Mouse (Mus musculus) forebrain, postnatal 0 days (tissue): ENCODE measurements at regions not wholly inside any gene's neighbourhood (a gene's known extent, or its start where the extent isn't known, plus 50 kb on each side); places are given as distances from the start of the nearest gene placed in this dataset.

ENCODE experiments used
- ATAC-seq: fragments of 200-750 bp; cut with Nextera tagmentation; 2 replicates; pipeline ENCODE4 v1.8.0; 2017; ENCODE audit warnings: mild to moderate bottlenecking, moderate library complexity
- DNase-seq: peaks from one replicate; pipeline ENCODE4 v3.0.0-alpha.2; 2015
- H3K27ac ChIP-seq: fragments of 300-500 bp; sonication (generic); 2 replicates; pipeline ENCODE4 v1.5.1; 2014; ENCODE audit warnings: low read depth, mild to moderate bottlenecking, antibody characterized with exemption, low read length, moderate library complexity, mixed read lengths
- H3K27me3 ChIP-seq: fragments of 300-500 bp; sonication (generic); 2 replicates; pipeline ENCODE4 v1.6.1; 2014; ENCODE audit warnings: mild to moderate bottlenecking, low read length, mixed read lengths; ENCODE audit not compliant: insufficient read depth
- H3K36me3 ChIP-seq: fragments of 300-500 bp; sonication (generic); 2 replicates; pipeline ENCODE4 v1.6.1; 2014; ENCODE audit warnings: mild to moderate bottlenecking, moderate library complexity; ENCODE audit not compliant: insufficient read depth
- H3K4me1 ChIP-seq: fragments of 300-500 bp; sonication (generic); 2 replicates; pipeline ENCODE4 v1.6.1; 2014; ENCODE audit warnings: antibody characterized with exemption; ENCODE audit not compliant: insufficient read depth
- H3K4me2 ChIP-seq: fragments of 300-500 bp; sonication (generic); 2 replicates; pipeline ENCODE4 v1.6.1; 2014; ENCODE audit warnings: low read depth, mild to moderate bottlenecking, moderate library complexity
- H3K4me3 ChIP-seq: fragments of 300-500 bp; sonication (generic); 2 replicates; pipeline ENCODE4 v1.5.1; 2014; ENCODE audit warnings: low read depth, low read length, mixed read lengths
- H3K9ac ChIP-seq: fragments of 300-500 bp; sonication (generic); 2 replicates; pipeline ENCODE4 v1.6.1; 2014; ENCODE audit warnings: mild to moderate bottlenecking
- H3K9me3 ChIP-seq: fragments of 300-500 bp; sonication (generic); 2 replicates; pipeline ENCODE4 v1.6.1; 2016; ENCODE audit warnings: low read length
- CTCF ChIP-seq: sonication (generic); IDR thresholded peaks from 2 replicates; pipeline ENCODE4 v1.5.1; 2016; ENCODE audit warnings: antibody characterized with exemption, control low read depth, low read depth
- WGBS: fragments of 180-500 bp; shearing (Covaris S2); extraction: QIAGEN DNeasy Blood & Tissue Kit; methylation state at CpG from one replicate; pipeline ENCODE4 v1.1.7; 2014; 5-methylcytosine and 5-hydroxymethylcytosine counted together

GRCm38 (mm10) chr7:123747986-123748385 is 234.7 kb upstream of the Hs3st4 start:
- H3K36me3 ChIP-seq: no peaks in the 10 kb centered on the region
- TF ChIP-seq CTCF: no peak
- H3K4me2 ChIP-seq: no peak overlapping the region
- H3K9ac ChIP-seq: no peak overlapping the region
- DNase-seq (peak; percentile 13), ATAC-seq (peak; percentile 29; the same call in 1 of the 2 replicates)
- no peaks in the 10 kb centered on the region for H3K4me1 ChIP-seq
- no peaks in the 10 kb centered on the region for H3K9me3 ChIP-seq
- no peaks in the 10 kb centered on the region for H3K27me3 ChIP-seq
- H3K4me3 ChIP-seq: no peak overlapping the region
- 34% methylated on average over 4 of the region's 4 CpGs for WGBS
- no peak overlapping the region for H3K27ac ChIP-seq

GRCm38 (mm10) chr7:123753252-123753651 is 229.4 kb upstream of the Hs3st4 start:
- DNase-seq: no peak
- H3K27me3 ChIP-seq: no peaks in the 10 kb centered on the region
- no peak for ATAC-seq
- 79% methylated on average over 3 of the region's 3 CpGs for WGBS
- no peak overlapping the region for H3K9ac ChIP-seq
- H3K4me1 ChIP-seq: no peaks in the 10 kb centered on the region
- no peak for TF ChIP-seq CTCF
- H3K9me3 ChIP-seq: no peaks in the 10 kb centered on the region
- no peak overlapping the region for H3K4me2 ChIP-seq
- H3K27ac ChIP-seq: no peak overlapping the region
- no peaks in the 10 kb centered on the region for H3K36me3 ChIP-seq
- H3K4me3 ChIP-seq: no peak overlapping the region

GRCm38 (mm10) chr7:123795036-123795435 is 187.6 kb upstream of the Hs3st4 start:
- Histone ChIP-seq H3K36me3 (no peaks in the 10 kb centered on the region), H3K27ac (no peak overlapping the region), H3K27me3 (no peaks in the 10 kb centered on the region), H3K9ac (no peak overlapping the region), H3K4me1 (no peaks in the 10 kb centered on the region), H3K4me2 (no peak overlapping the region), H3K4me3 (no peak overlapping the region), H3K9me3 (no peaks in the 10 kb centered on the region)
- 67% methylated on average over 2 of the region's 2 CpGs for WGBS
- ATAC-seq (no peak), DNase-seq (peak; percentile 29)
- TF ChIP-seq CTCF: no peak

- DNase-seq (no peak), ATAC-seq (no peak)
- Histone ChIP-seq H3K9me3 (no peaks in the 10 kb centered on the region), H3K9ac (no peak overlapping the region), H3K4me1 (no peaks in the 10 kb centered on the region), H3K4me2 (no peak overlapping the region), H3K36me3 (no peaks in the 10 kb centered on the region), H3K4me3 (no peak overlapping the region), H3K27me3 (no peaks in the 10 kb centered on the region), H3K27ac (no peak overlapping the region)
- WGBS: 69% methylated on average over 3 of the region's 3 CpGs
- no peak for TF ChIP-seq CTCF
Measured at GRCm38 (mm10) chr7:123796096-123796495, 186.6 kb upstream of the Hs3st4 start.

- ATAC-seq (no peak), DNase-seq (no peak)
- no peaks in the 10 kb centered on the region for H3K36me3 ChIP-seq
- H3K9me3 ChIP-seq: no peaks in the 10 kb centered on the region
- H3K4me2 ChIP-seq: no peak overlapping the region
- H3K9ac ChIP-seq: no peak overlapping the region
- H3K27me3 ChIP-seq: no peaks in the 10 kb centered on the region
- H3K4me3 ChIP-seq: no peak overlapping the region
- TF ChIP-seq CTCF: no peak
- 92% methylated on average over 2 of the region's 2 CpGs for WGBS
- no peak overlapping the region for H3K27ac ChIP-seq
- H3K4me1 ChIP-seq: no peaks in the 10 kb centered on the region
Measured at GRCm38 (mm10) chr7:123805650-123806049, 177.0 kb upstream of the Hs3st4 start.

- peak; percentile 36; the same call in 1 of the 2 replicates for ATAC-seq
- H3K27ac ChIP-seq: no peak overlapping the region
- no peak overlapping the region for H3K4me2 ChIP-seq
- 64% methylated on average over 4 of the region's 4 CpGs for WGBS
- TF ChIP-seq CTCF: no peak
- no peak overlapping the region for H3K9ac ChIP-seq
- no peak for DNase-seq
- no peaks in the 10 kb centered on the region for H3K4me1 ChIP-seq
- H3K27me3 ChIP-seq: no peaks in the 10 kb centered on the region
- no peak overlapping the region for H3K4me3 ChIP-seq
- H3K36me3 ChIP-seq: no peaks in the 10 kb centered on the region
- H3K9me3 ChIP-seq: no peaks in the 10 kb centered on the region
Measured at GRCm38 (mm10) chr7:123823976-123824375, 158.7 kb upstream of the Hs3st4 start.

- Histone ChIP-seq H3K4me2 (no peak overlapping the region), H3K9ac (no peak overlapping the region), H3K4me1 (no peaks in the 10 kb centered on the region), H3K36me3 (no peaks in the 10 kb centered on the region), H3K27me3 (no peaks in the 10 kb centered on the region), H3K27ac (no peak overlapping the region), H3K9me3 (no peaks in the 10 kb centered on the region), H3K4me3 (no peak overlapping the region)
- WGBS: 70% methylated on average over 5 of the region's 5 CpGs
- ATAC-seq (no peak), DNase-seq (peak; percentile 31)
- TF ChIP-seq CTCF: no peak
Measured at GRCm38 (mm10) chr7:123826406-123826805, 156.3 kb upstream of the Hs3st4 start.

GRCm38 (mm10) chr7:123842552-123842951 is 140.1 kb upstream of the Hs3st4 start:
- no peaks in the 10 kb centered on the region for H3K9me3 ChIP-seq
- H3K27me3 ChIP-seq: no peaks in the 10 kb centered on the region
- H3K4me3 ChIP-seq: no peak overlapping the region
- WGBS: 93% methylated on average over 7 of the region's 7 CpGs
- H3K4me2 ChIP-seq: no peak overlapping the region
- no peaks in the 10 kb centered on the region for H3K4me1 ChIP-seq
- H3K9ac ChIP-seq: no peak overlapping the region
- ATAC-seq (no peak), DNase-seq (no peak)
- no peak overlapping the region for H3K27ac ChIP-seq
- H3K36me3 ChIP-seq: no peaks in the 10 kb centered on the region
- no peak for TF ChIP-seq CTCF
